Mouse (Mus musculus) heart, embryonic 16.5 days (tissue): ENCODE measurements around the gene Zfp568. TPM values are rescaled to one million over a fixed set of nuclear protein-coding genes. Genes with fewer than 3 reads are reported as not detected.
"Not testable (repeated sequence)": the region's sequence is repeated elsewhere in the genome, so short reads cannot be mapped to it uniquely, and the experiment has no call there.

ENCODE experiments used
- ATAC-seq: fragments of 200-750 bp; cut with Nextera tagmentation; replicated peaks from 2 replicates; pipeline ENCODE4 v1.8.0; 2017; ENCODE audit warnings: moderate number of reproducible peaks; ENCODE audit not compliant: insufficient read depth, low FRiP score; ENCODE audit errors: extremely low read depth
- H3K27ac ChIP-seq: fragments of 300-500 bp; sonication (generic); 2 replicates; pipeline ENCODE4 v1.5.1; 2014; ENCODE audit warnings: mild to moderate bottlenecking, low read length, control low read depth, moderate library complexity
- H3K27me3 ChIP-seq: fragments of 300-500 bp; sonication (generic); 2 replicates; pipeline ENCODE4 v1.6.1; 2014; ENCODE audit warnings: low read length, mixed read lengths; ENCODE audit not compliant: control insufficient read depth, insufficient read depth
- H3K36me3 ChIP-seq: fragments of 300-500 bp; sonication (generic); 2 replicates; pipeline ENCODE4 v1.6.1; 2014; ENCODE audit not compliant: control insufficient read depth, insufficient read depth
- H3K4me1 ChIP-seq: fragments of 300-500 bp; sonication (generic); 2 replicates; pipeline ENCODE4 v1.6.1; 2014; ENCODE audit warnings: low read length, mixed read lengths; ENCODE audit not compliant: control insufficient read depth, insufficient read depth
- H3K4me2 ChIP-seq: fragments of 300-500 bp; sonication (generic); 2 replicates; pipeline ENCODE4 v1.6.1; 2014; ENCODE audit warnings: low read depth, mild to moderate bottlenecking, control low read depth, low read length
- H3K4me3 ChIP-seq: fragments of 300-500 bp; sonication (generic); 2 replicates; pipeline ENCODE4 v1.5.1; 2014; ENCODE audit warnings: mild to moderate bottlenecking, control low read depth, low read length
- H3K9ac ChIP-seq: fragments of 300-500 bp; sonication (generic); 2 replicates; pipeline ENCODE4 v1.6.1; 2014; ENCODE audit warnings: low read length, control low read depth
- H3K9me3 ChIP-seq: fragments of 300-500 bp; sonication (generic); replicated peaks from 2 replicates; pipeline ENCODE4 v1.6.1; 2016; ENCODE audit warnings: low read length; ENCODE audit not compliant: control insufficient read depth
- WGBS: fragments of 180-500 bp; shearing (Covaris S2); extraction: QIAGEN DNeasy Blood & Tissue Kit; methylation state at CpG from one replicate; pipeline ENCODE4 v1.1.7; 2014; 5-methylcytosine and 5-hydroxymethylcytosine counted together
- polyA plus RNA-seq: library from polyadenylated mRNA; unstranded; fragments of >200 nt; fragmentation: Nextera tagmentation; extraction: Ambion mirVana; gene quantifications from 2 replicates; pipeline ENCODE4 v1.2.1, GENCODE M21; 2015

Zfp568 gene
- polyA plus RNA-seq, 1 experiment from 2014 or later = 16.0 TPM

- ATAC-seq = no peak
- peak overlapping the region; percentile 70 for H3K4me3 ChIP-seq
- H3K36me3 ChIP-seq = no peaks in the 10 kb centered on the region; the same call in 1 of the 2 replicates
- peak overlapping the region; percentile 92 for H3K9ac ChIP-seq
- no peaks in the 10 kb centered on the region for H3K9me3 ChIP-seq
- H3K27ac ChIP-seq = no peak overlapping the region
- H3K4me1 ChIP-seq = peaks cover 8% of the 10 kb centered on the region
- 26% methylated on average over 4 of the region's 4 CpGs for WGBS
- H3K27me3 ChIP-seq = no peaks in the 10 kb centered on the region
- H3K4me2 ChIP-seq = peak overlapping the region; percentile 81
Observed at GRCm38 (mm10) chr7:29954731-29955130, 29.0 kb upstream of the Zfp568 start.

GRCm38 (mm10) chr7:29956257-29956656, 27.5 kb upstream of the Zfp568 start:
- H3K27ac ChIP-seq = peak overlapping the region; percentile 22
- H3K9ac ChIP-seq = peak overlapping the region; percentile 39
- H3K36me3 ChIP-seq = no peaks in the 10 kb centered on the region; the same call in 1 of the 2 replicates
- WGBS = 40% methylated on average over 9 of the region's 10 CpGs
- H3K4me2 ChIP-seq = peak overlapping the region; percentile 46
- peaks cover 8% of the 10 kb centered on the region for H3K4me1 ChIP-seq
- no peaks in the 10 kb centered on the region for H3K27me3 ChIP-seq
- ATAC-seq = no peak
- peak overlapping the region; percentile 26 for H3K4me3 ChIP-seq
- no peaks in the 10 kb centered on the region for H3K9me3 ChIP-seq

GRCm38 (mm10) chr7:29958125-29958724, 25.5 kb upstream of the Zfp568 start:
- Histone ChIP-seq H3K4me3 (no peak overlapping the region), H3K36me3 (no peaks in the 10 kb centered on the region), H3K9me3 (no peaks in the 10 kb centered on the region), H3K4me1 (peaks cover 4% of the 10 kb centered on the region), H3K27me3 (no peaks in the 10 kb centered on the region), H3K4me2 (no peak overlapping the region), H3K27ac (no peak overlapping the region), H3K9ac (no peak overlapping the region)
- 76% methylated on average over 11 of the region's 11 CpGs for WGBS
- no peak for ATAC-seq

GRCm38 (mm10) chr7:29959004-29959403, 24.8 kb upstream of the Zfp568 start:
- no peaks in the 10 kb centered on the region for H3K27me3 ChIP-seq
- H3K4me1 ChIP-seq = peaks cover 4% of the 10 kb centered on the region
- H3K9ac ChIP-seq = no peak overlapping the region
- 47% methylated on average over 3 of the region's 3 CpGs for WGBS
- H3K4me3 ChIP-seq = no peak overlapping the region
- H3K9me3 ChIP-seq = no peaks in the 10 kb centered on the region
- no peak overlapping the region for H3K4me2 ChIP-seq
- no peak for ATAC-seq
- H3K36me3 ChIP-seq = no peaks in the 10 kb centered on the region
- no peak overlapping the region for H3K27ac ChIP-seq

- H3K4me3 ChIP-seq, H3K36me3 ChIP-seq, ATAC-seq, H3K27ac ChIP-seq, H3K27me3 ChIP-seq, H3K4me1 ChIP-seq, H3K4me2 ChIP-seq, H3K9me3 ChIP-seq, H3K9ac ChIP-seq: not testable (repeated sequence)
- 54% methylated on average over 33 of the region's 39 CpGs for WGBS
Observed at GRCm38 (mm10) chr7:29965115-29965810, 18.5 kb upstream of the Zfp568 start.

GRCm38 (mm10) chr7:29970686-29971085, 13.1 kb upstream of the Zfp568 start:
- Histone ChIP-seq H3K4me2 (no peak overlapping the region), H3K9me3 (0 out of 2 replicates have a peak, but pooled peaks cover 3% of the 10 kb centered on the region), H3K9ac (no peak overlapping the region), H3K4me3 (no peak overlapping the region), H3K27ac (no peak overlapping the region), H3K4me1 (no peaks in the 10 kb centered on the region), H3K36me3 (0 out of 2 replicates have a peak, but pooled peaks cover 3% of the 10 kb centered on the region), H3K27me3 (no peaks in the 10 kb centered on the region)
- WGBS = 85% methylated on average over 9 of the region's 9 CpGs
- no peak for ATAC-seq

- Histone ChIP-seq H3K9me3 (peaks cover 3% of the 10 kb centered on the region), H3K36me3 (peaks cover 3% of the 10 kb centered on the region), H3K27ac (peak overlapping the region; percentile 100), H3K4me3 (peak overlapping the region; percentile 12; the same call in 1 of the 2 replicates), H3K9ac (peak overlapping the region; percentile 8; the same call in 1 of the 2 replicates), H3K4me1 (peaks cover 36% of the 10 kb centered on the region), H3K4me2 (peak overlapping the region; percentile 34; the same call in 1 of the 2 replicates), H3K27me3 (no peaks in the 10 kb centered on the region)
- ATAC-seq = peak; percentile 34
- WGBS = 84% methylated on average over 1 of the region's 1 CpGs
Observed at GRCm38 (mm10) chr7:29980761-29981160, 3.0 kb upstream of the Zfp568 start.

- 0 out of 2 replicates have a peak overlapping the region, but pooled peaks have one; percentile 24 for H3K4me2 ChIP-seq
- H3K9me3 ChIP-seq = peaks cover 3% of the 10 kb centered on the region
- H3K36me3 ChIP-seq = peaks cover 6% of the 10 kb centered on the region
- H3K9ac ChIP-seq = 0 out of 2 replicates have a peak overlapping the region, but pooled peaks have one; percentile 8
- H3K4me1 ChIP-seq = peaks cover 43% of the 10 kb centered on the region
- peak overlapping the region; percentile 100 for H3K27ac ChIP-seq
- 36% methylated on average over 5 of the region's 5 CpGs for WGBS
- H3K4me3 ChIP-seq = no peak overlapping the region
- H3K27me3 ChIP-seq = no peaks in the 10 kb centered on the region
- no peak for ATAC-seq
Observed at GRCm38 (mm10) chr7:29981455-29981854, 2.3 kb upstream of the Zfp568 start.

- peaks cover 6% of the 10 kb centered on the region for H3K36me3 ChIP-seq
- ATAC-seq = no peak
- peak overlapping the region; percentile 86 for H3K4me2 ChIP-seq
- peaks cover 3% of the 10 kb centered on the region for H3K9me3 ChIP-seq
- H3K4me3 ChIP-seq = peak overlapping the region; percentile 12
- H3K27me3 ChIP-seq = no peaks in the 10 kb centered on the region
- H3K4me1 ChIP-seq = peaks cover 43% of the 10 kb centered on the region
- peak overlapping the region; percentile 34; the same call in 1 of the 2 replicates for H3K9ac ChIP-seq
- 59% methylated on average over 3 of the region's 3 CpGs for WGBS
- peak overlapping the region; percentile 100 for H3K27ac ChIP-seq
Observed at GRCm38 (mm10) chr7:29981860-29982259, 1.9 kb upstream of the Zfp568 start.
